Comparison of ENCODE assay signal across 12 mouse cellular contexts in the genomic region with DNA sequence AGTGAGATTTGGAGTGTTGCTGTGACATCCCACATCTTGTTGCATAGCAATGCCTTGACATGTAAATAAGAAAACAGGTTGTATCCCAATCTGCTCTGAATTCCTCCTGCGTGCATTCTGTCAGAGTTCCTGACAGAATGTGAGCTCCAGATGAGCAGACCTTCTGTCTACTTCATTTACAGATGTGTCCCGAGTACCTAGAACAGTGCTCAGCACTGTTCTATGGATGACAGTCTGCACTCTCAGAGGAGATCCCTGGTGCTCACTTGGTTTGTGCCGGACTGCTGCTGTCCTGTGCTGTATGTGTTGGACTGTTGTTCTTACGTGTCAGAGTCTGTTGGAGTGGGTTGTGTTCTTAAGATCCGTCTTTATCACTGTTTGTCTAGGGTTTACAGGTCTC.
DNase-seq lines count a peak whose midpoint lies in the region; ATAC-seq and TF ChIP-seq lines count a peak whose summit lies in the region.
"Had no signal": no experiment of that assay in that cellular context is flagged by ENCODE, and none has a peak within 500 bp of the region (broad histone marks: within the 10 kb centered on the region; RNA-seq: fewer than 3 reads in every experiment).

No protein-coding gene starts in this region.

- no peak overlapping the region for H3K27ac ChIP-seq in heart, embryonic 16.5 days (ENCODE audit: low read length)
- H3K27ac ChIP-seq in lung, embryonic 16.5 days (ENCODE audit: low read length): peak overlapping the region; percentile 16
- no peak overlapping the region for H3K27ac ChIP-seq in hindbrain, postnatal 0 days

- H3K4me2 ChIP-seq in heart, embryonic 16.5 days (ENCODE audit: low read depth, low read length): peak overlapping the region; percentile 14; the same call in 1 of the 2 replicates
- H3K4me2 ChIP-seq in lung, embryonic 16.5 days (ENCODE audit: low read depth, low read length): no peak overlapping the region
- H3K4me2 ChIP-seq in hindbrain, postnatal 0 days (ENCODE audit: low read depth, low read length): no peak overlapping the region

- intact Hi-C loops in heart, postnatal 36 days (cut with DNase I): loop anchor here (5.0 kb wide), 2 partner anchors 274 to 579 kb away; no protein-coding TSS in a partner anchor

- 21% methylated on average over 5 of the region's 5 CpGs for WGBS in heart, embryonic 16.5 days
- WGBS in lung, embryonic 16.5 days: 21% methylated on average over 5 of the region's 5 CpGs
- 40% methylated on average over 5 of the region's 5 CpGs for WGBS in hindbrain, postnatal 0 days

- no peaks in the 10 kb centered on the region for H3K27me3 ChIP-seq in heart, embryonic 16.5 days (ENCODE audit: control insufficient read depth, insufficient read depth, low read length)
- no peaks in the 10 kb centered on the region for H3K27me3 ChIP-seq in lung, embryonic 16.5 days (ENCODE audit: control insufficient read depth, insufficient read depth, low read depth, low read length)
- no peaks in the 10 kb centered on the region for H3K27me3 ChIP-seq in hindbrain, postnatal 0 days (ENCODE audit: insufficient read depth, low read length)

- ATAC-seq in heart, embryonic 16.5 days (replicated peaks; ENCODE audit: extremely low read depth, insufficient read depth, low FRiP score): no peak
- peak; percentile 43 for ATAC-seq in lung, embryonic 16.5 days (ENCODE audit: low read depth)
- peak; percentile 51; the same call in 1 of the 2 replicates for ATAC-seq in hindbrain, postnatal 0 days
- ATAC-seq: CD4-positive, CD25-positive, alpha-beta regulatory T cell, adult 4 months; intestine, postnatal 0 days had no signal

- H3K9ac ChIP-seq in heart, embryonic 16.5 days (ENCODE audit: low read length): no peak overlapping the region
- H3K9ac ChIP-seq in lung, embryonic 16.5 days (ENCODE audit: low read length): no peak overlapping the region
- no peak overlapping the region for H3K9ac ChIP-seq in hindbrain, postnatal 0 days (replicated peaks; ENCODE audit: low read length)

- peaks cover 4% of the 10 kb centered on the region for H3K4me1 ChIP-seq in heart, embryonic 16.5 days (ENCODE audit: control insufficient read depth, insufficient read depth, low read length)
- peaks cover 7% of the 10 kb centered on the region; the same call in 1 of the 2 replicates for H3K4me1 ChIP-seq in lung, embryonic 16.5 days (replicated peaks; ENCODE audit: control insufficient read depth, insufficient read depth, low read length)
- H3K4me1 ChIP-seq in hindbrain, postnatal 0 days (ENCODE audit: insufficient read depth, low read length): no peaks in the 10 kb centered on the region

- H3K36me3 ChIP-seq in heart, embryonic 16.5 days (ENCODE audit: control insufficient read depth, insufficient read depth): no peaks in the 10 kb centered on the region
- H3K36me3 ChIP-seq in lung, embryonic 16.5 days (ENCODE audit: control insufficient read depth, insufficient read depth, low read length): no peaks in the 10 kb centered on the region
- H3K36me3 ChIP-seq in hindbrain, postnatal 0 days (ENCODE audit: insufficient read depth, low read length): no peaks in the 10 kb centered on the region

- DNase-seq in heart, postnatal 36 days: no peak
- DNase-seq in lung, postnatal 25 days (ENCODE audit: low spot score): no peak
- DNase-seq in hindbrain, postnatal 0 days (ENCODE audit: low spot score): no peak
- DNase-seq in urinary bladder, postnatal 4 days (ENCODE audit: low spot score in 2 of 2): no peak
- DNase-seq in right cerebral cortex, postnatal 4 days: no peak
- DNase-seq in cerebellum, adult 9-11 months: no peak
- DNase-seq: cerebellum, postnatal 36 days had no signal

- TF ChIP-seq CTCF in hindbrain, postnatal 0 days (IDR thresholded peaks at IDR 0.05; ENCODE audit: low read depth): no peak

- H3K4me3 ChIP-seq in heart, embryonic 16.5 days (ENCODE audit: low read length): no peak overlapping the region
- no peak overlapping the region for H3K4me3 ChIP-seq in lung, embryonic 16.5 days (ENCODE audit: low read length)
- no peak overlapping the region for H3K4me3 ChIP-seq in hindbrain, postnatal 0 days (ENCODE audit: low read length)
- H3K4me3 ChIP-seq: myocyte had no signal

- H3K9me3 ChIP-seq in heart, embryonic 16.5 days (replicated peaks; ENCODE audit: control insufficient read depth, low read length): no peaks in the 10 kb centered on the region
- H3K9me3 ChIP-seq in lung, embryonic 16.5 days (ENCODE audit: control insufficient read depth, low read length): no peaks in the 10 kb centered on the region
- no peaks in the 10 kb centered on the region for H3K9me3 ChIP-seq in hindbrain, postnatal 0 days (ENCODE audit: low read length)
